Mouse (Mus musculus): ENCODE measurements around the gene Grk4. TPM values are rescaled to one million over a fixed set of nuclear protein-coding genes. Genes with fewer than 3 reads are reported as not detected.

Grk4 gene
- polyA plus RNA-seq, 1 experiment: not detected

- Histone ChIP-seq H3K4me3 (replicated peaks) (peak overlapping the region; percentile 93), H3K27me3 (replicated peaks) (peaks cover 5% of the 10 kb centered on the region), H3K9me3 (no peaks in the 10 kb centered on the region), H3K4me1 (peaks cover 36% of the 10 kb centered on the region), H3K36me3 (replicated peaks; ENCODE audit: low read length) (peaks cover 2% of the 10 kb centered on the region)
- no peak for TF ChIP-seq FLI1 (IDR thresholded peaks at IDR 0.05; ENCODE audit: low read length)
- TF ChIP-seq GATA1 (IDR thresholded peaks at IDR 0.05; ENCODE audit: borderline replicate concordance, low read length): no peak
These were observed 101.9 kb downstream of the Grk4 start for GRCm38 (mm10) chr5:34761934-34762611.

GRCm38 (mm10) chr5:34771818-34772217, 111.6 kb downstream of the Grk4 start:
- no peak for TF ChIP-seq GATA1 (IDR thresholded peaks at IDR 0.05; ENCODE audit: borderline replicate concordance, low read length)
- TF ChIP-seq FLI1 (IDR thresholded peaks at IDR 0.05; ENCODE audit: low read length): no peak
- Histone ChIP-seq H3K9me3 (no peaks in the 10 kb centered on the region), H3K4me3 (replicated peaks) (no peak overlapping the region), H3K4me1 (peaks cover 29% of the 10 kb centered on the region), H3K27me3 (replicated peaks) (no peaks in the 10 kb centered on the region), H3K36me3 (replicated peaks; ENCODE audit: low read length) (peaks cover 29% of the 10 kb centered on the region)

- peak overlapping the region; percentile 3 for H3K4me3 ChIP-seq (replicated peaks)
- no peaks in the 10 kb centered on the region for H3K9me3 ChIP-seq
- H3K4me1 ChIP-seq: peaks cover 27% of the 10 kb centered on the region
- no peaks in the 10 kb centered on the region for H3K27me3 ChIP-seq (replicated peaks)
- peaks cover 32% of the 10 kb centered on the region for H3K36me3 ChIP-seq (replicated peaks; ENCODE audit: low read length)
- TF ChIP-seq GATA1 (IDR thresholded peaks at IDR 0.05; ENCODE audit: borderline replicate concordance, low read length) (no peak), FLI1 (IDR thresholded peaks at IDR 0.05; ENCODE audit: low read length) (no peak)
These were observed 112.6 kb downstream of the Grk4 start for GRCm38 (mm10) chr5:34772696-34773245.

GRCm38 (mm10) chr5:34773392-34773791, 113.2 kb downstream of the Grk4 start:
- H3K9me3 ChIP-seq: no peaks in the 10 kb centered on the region
- TF ChIP-seq FLI1 (IDR thresholded peaks at IDR 0.05; ENCODE audit: low read length) (no peak), GATA1 (IDR thresholded peaks at IDR 0.05; ENCODE audit: borderline replicate concordance, low read length) (no peak)
- peak overlapping the region; percentile 78 for H3K4me3 ChIP-seq (replicated peaks)
- peaks cover 22% of the 10 kb centered on the region for H3K4me1 ChIP-seq
- peaks cover 32% of the 10 kb centered on the region for H3K36me3 ChIP-seq (replicated peaks; ENCODE audit: low read length)
- no peaks in the 10 kb centered on the region for H3K27me3 ChIP-seq (replicated peaks)

- TF ChIP-seq GATA1 (IDR thresholded peaks at IDR 0.05; ENCODE audit: borderline replicate concordance, low read length) (no peak), FLI1 (IDR thresholded peaks at IDR 0.05; ENCODE audit: low read length) (no peak)
- H3K27me3 ChIP-seq (replicated peaks): no peaks in the 10 kb centered on the region
- H3K9me3 ChIP-seq: no peaks in the 10 kb centered on the region
- no peak overlapping the region for H3K4me3 ChIP-seq (replicated peaks)
- peaks cover 59% of the 10 kb centered on the region for H3K36me3 ChIP-seq (replicated peaks; ENCODE audit: low read length)
- peaks cover 17% of the 10 kb centered on the region for H3K4me1 ChIP-seq
These were observed 124.8 kb downstream of the Grk4 start for GRCm38 (mm10) chr5:34785027-34785426.

GRCm38 (mm10) chr5:34791141-34791540, 131.0 kb downstream of the Grk4 start:
- 0 out of 2 replicates have a peak, but pooled peaks cover 6% of the 10 kb centered on the region for H3K9me3 ChIP-seq
- H3K36me3 ChIP-seq (replicated peaks; ENCODE audit: low read length): peaks cover 75% of the 10 kb centered on the region

GRCm38 (mm10) chr5:34800292-34800953, 140.2 kb downstream of the Grk4 start:
- Histone ChIP-seq H3K36me3 (replicated peaks; ENCODE audit: low read length) (peaks cover 91% of the 10 kb centered on the region), H3K4me3 (replicated peaks) (no peak overlapping the region), H3K27me3 (replicated peaks) (no peaks in the 10 kb centered on the region), H3K9me3 (no peaks in the 10 kb centered on the region), H3K4me1 (peaks cover 25% of the 10 kb centered on the region)
- TF ChIP-seq FLI1 (IDR thresholded peaks at IDR 0.05; ENCODE audit: low read length) (no peak), GATA1 (IDR thresholded peaks at IDR 0.05; ENCODE audit: borderline replicate concordance, low read length) (no peak)

More at GRCm38 (mm10) chr5:34791141-34791540, 131.0 kb downstream of the Grk4 start:
- TF ChIP-seq FLI1 (IDR thresholded peaks at IDR 0.05; ENCODE audit: low read length) (no peak), GATA1 (IDR thresholded peaks at IDR 0.05; ENCODE audit: borderline replicate concordance, low read length) (no peak)
- Histone ChIP-seq H3K4me3 (replicated peaks) (peak overlapping the region; percentile 77), H3K27me3 (replicated peaks) (no peaks in the 10 kb centered on the region), H3K4me1 (peaks cover 44% of the 10 kb centered on the region)

Other genes starting within 250 kb of the Grk4 start
- 2.0 and 7.5 TPM in 2 replicates for gene Tnip2, start 146.4 kb upstream of the Grk4 start, polyA plus RNA-seq (2012; ENCODE audit: insufficient read depth, low replicate concordance)
- gene Sh3bp2, start 134.5 kb upstream of the Grk4 start, polyA plus RNA-seq (2012; ENCODE audit: insufficient read depth, low replicate concordance): 8.6 and 17.1 TPM in 2 replicates
- 255 and 447 TPM in 2 replicates for gene Add1, start 86.7 kb upstream of the Grk4 start, polyA plus RNA-seq (2012; ENCODE audit: insufficient read depth, low replicate concordance)
- gene Mfsd10, start 23.2 kb upstream of the Grk4 start, polyA plus RNA-seq (2012; ENCODE audit: insufficient read depth, low replicate concordance): 199 and 972 TPM in 2 replicates
- 2.9 and 14.1 TPM in 2 replicates for gene Nop14, start 231 bp upstream of the Grk4 start, polyA plus RNA-seq (2012; ENCODE audit: insufficient read depth, low replicate concordance)
- 0.64 and 1.7 TPM in 2 replicates for gene Htt, start 101.4 kb downstream of the Grk4 start, polyA plus RNA-seq (2012; ENCODE audit: insufficient read depth, low replicate concordance)
- gene Msantd1, start 247.6 kb downstream of the Grk4 start, polyA plus RNA-seq (2012; ENCODE audit: insufficient read depth, low replicate concordance): 15.3 and 26.3 TPM in 2 replicates

Data from megakaryocyte, embryonic 14.5 days (primary cell).